Mouse (Mus musculus): Measurements from ENCODE around the gene Txnrd2. TPM values are rescaled to one million over a fixed set of nuclear protein-coding genes. Genes with fewer than 3 reads are reported as not detected.

Txnrd2 gene
- polyA plus RNA-seq, 1 experiment from 2014 or later, result 22.0 TPM

DNA sequence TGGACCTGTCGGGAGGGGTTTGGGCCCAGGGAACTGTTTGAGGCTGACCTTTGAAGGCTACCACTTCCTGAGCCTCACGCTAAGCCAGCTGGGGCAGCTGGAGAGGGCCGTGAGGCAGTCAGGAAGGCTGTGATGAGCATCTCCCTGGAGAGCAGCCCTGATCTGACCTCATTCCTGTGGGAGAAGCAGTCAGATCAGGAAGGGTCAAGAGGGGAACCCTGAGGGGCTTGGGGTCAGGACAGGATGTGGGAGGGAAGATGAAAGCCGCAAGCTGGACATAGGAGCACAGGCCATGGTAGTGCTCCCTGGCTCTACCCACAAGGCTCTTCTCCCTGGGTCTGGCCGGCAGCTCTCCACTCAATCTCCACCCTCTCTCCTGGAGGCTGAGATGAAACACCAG lies 27.7 kb downstream of the Txnrd2 start:
- no peak for ATAC-seq (ENCODE audit: low read depth)
- Histone ChIP-seq H3K4me2 (ENCODE audit: low read depth, low read length) (no peak overlapping the region), H3K4me3 (ENCODE audit: low read length) (no peak overlapping the region), H3K9ac (ENCODE audit: low read length) (no peak overlapping the region), H3K27ac (ENCODE audit: low read length) (no peak overlapping the region), H3K27me3 (ENCODE audit: control insufficient read depth, insufficient read depth, low read depth, low read length) (no peaks in the 10 kb centered on the region), H3K9me3 (ENCODE audit: control insufficient read depth, low read length) (no peaks in the 10 kb centered on the region), H3K36me3 (ENCODE audit: control insufficient read depth, insufficient read depth, low read length) (no peaks in the 10 kb centered on the region), H3K4me1 (replicated peaks; ENCODE audit: control insufficient read depth, insufficient read depth, low read length) (peaks cover 1% of the 10 kb centered on the region)
- WGBS, result 47% methylated on average over 5 of the region's 5 CpGs

DNA sequence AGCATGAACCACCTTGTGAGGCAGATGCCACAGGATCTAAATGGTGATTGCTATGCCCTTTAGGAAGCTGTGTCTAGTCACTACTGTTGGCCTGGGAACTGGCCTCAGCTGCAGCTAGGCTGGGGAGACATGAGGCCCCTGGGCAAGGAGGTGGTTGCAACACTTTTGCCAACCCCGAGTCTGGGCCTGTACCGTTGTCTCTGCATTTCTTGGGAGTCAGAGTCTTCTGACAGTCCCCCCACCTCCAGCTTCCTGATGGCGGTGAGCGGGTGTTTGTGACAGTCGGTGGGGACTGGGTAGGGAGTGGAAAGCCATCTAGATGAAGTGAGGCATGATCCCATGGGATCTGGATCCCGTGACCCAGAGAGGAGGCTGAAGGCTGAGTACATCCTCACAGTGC lies 29.2 kb downstream of the Txnrd2 start:
- Histone ChIP-seq H3K36me3 (ENCODE audit: control insufficient read depth, insufficient read depth, low read length) (no peaks in the 10 kb centered on the region), H3K4me2 (ENCODE audit: low read depth, low read length) (no peak overlapping the region), H3K4me1 (replicated peaks; ENCODE audit: control insufficient read depth, insufficient read depth, low read length) (peaks cover 16% of the 10 kb centered on the region), H3K9me3 (ENCODE audit: control insufficient read depth, low read length) (no peaks in the 10 kb centered on the region), H3K27ac (ENCODE audit: low read length) (no peak overlapping the region), H3K27me3 (ENCODE audit: control insufficient read depth, insufficient read depth, low read depth, low read length) (no peaks in the 10 kb centered on the region), H3K9ac (ENCODE audit: low read length) (no peak overlapping the region), H3K4me3 (ENCODE audit: low read length) (no peak overlapping the region)
- WGBS, result 74% methylated on average over 6 of the region's 6 CpGs
- no peak for ATAC-seq (ENCODE audit: low read depth)

DNA sequence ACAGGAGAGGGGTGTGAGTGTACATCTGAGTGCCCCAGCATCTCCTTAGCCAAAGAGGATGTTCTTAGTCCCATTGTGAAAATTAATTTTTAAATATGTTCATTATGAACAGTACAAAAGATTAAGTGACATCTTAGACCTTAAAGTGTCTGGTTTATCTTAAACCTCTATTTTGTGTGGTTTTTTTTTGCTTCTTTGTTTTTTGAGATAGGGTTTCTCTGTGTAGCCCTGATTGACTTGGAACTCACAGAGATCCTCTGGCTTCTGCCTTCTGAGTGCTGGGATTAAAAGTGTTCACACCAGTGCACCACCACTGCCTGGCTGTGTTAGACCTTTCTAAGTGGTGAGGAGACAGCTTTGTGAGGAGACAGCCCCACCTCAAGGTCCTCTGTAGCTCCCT lies 32.5 kb downstream of the Txnrd2 start:
- Histone ChIP-seq H3K27me3 (ENCODE audit: control insufficient read depth, insufficient read depth, low read depth, low read length) (no peaks in the 10 kb centered on the region), H3K36me3 (ENCODE audit: control insufficient read depth, insufficient read depth, low read length) (no peaks in the 10 kb centered on the region), H3K4me2 (ENCODE audit: low read depth, low read length) (no peak overlapping the region), H3K4me1 (replicated peaks; ENCODE audit: control insufficient read depth, insufficient read depth, low read length) (peaks cover 16% of the 10 kb centered on the region), H3K27ac (ENCODE audit: low read length) (no peak overlapping the region), H3K9ac (ENCODE audit: low read length) (no peak overlapping the region), H3K9me3 (ENCODE audit: control insufficient read depth, low read length) (no peaks in the 10 kb centered on the region), H3K4me3 (ENCODE audit: low read length) (no peak overlapping the region)
- ATAC-seq (ENCODE audit: low read depth), result no peak

DNA sequence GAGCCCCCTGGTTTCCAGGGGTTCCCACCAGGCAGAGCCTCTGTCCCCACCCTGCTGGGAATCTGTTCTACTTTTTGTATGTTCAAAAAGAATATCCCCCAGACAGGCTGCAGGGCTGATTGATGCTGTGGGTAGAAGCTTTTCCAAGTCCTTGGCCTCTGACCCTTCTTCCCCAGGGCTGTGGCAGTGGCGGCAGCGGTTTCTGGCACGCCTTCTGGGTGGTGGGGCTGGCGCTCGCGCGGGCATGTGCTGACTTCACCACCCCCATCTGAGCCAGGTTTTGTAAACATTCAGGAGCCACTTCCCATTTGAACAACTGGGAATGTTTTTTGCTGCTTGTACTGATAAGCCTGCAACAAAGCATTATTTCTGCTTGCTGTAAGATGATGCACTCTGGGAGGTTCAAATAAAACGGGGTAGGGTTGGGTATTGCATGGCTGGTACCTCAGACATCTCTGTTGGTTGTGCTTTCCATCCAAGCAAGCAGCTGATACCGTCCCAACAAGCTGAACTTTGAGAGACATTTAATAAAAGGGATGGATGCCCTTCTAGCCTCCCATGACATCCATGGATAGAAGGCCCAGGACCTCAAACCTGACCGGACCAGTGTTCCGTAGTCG lies 33.3 kb downstream of the Txnrd2 start:
- peaks cover 19% of the 10 kb centered on the region for H3K4me1 ChIP-seq (replicated peaks; ENCODE audit: control insufficient read depth, insufficient read depth, low read length)
- no peaks in the 10 kb centered on the region for H3K27me3 ChIP-seq (ENCODE audit: control insufficient read depth, insufficient read depth, low read depth, low read length)
- H3K27ac ChIP-seq (ENCODE audit: low read length), result peak overlapping the region; percentile 67
- 15% methylated on average over 12 of the region's 12 CpGs for WGBS
- H3K4me3 ChIP-seq (ENCODE audit: low read length), result no peak overlapping the region
- H3K36me3 ChIP-seq (ENCODE audit: control insufficient read depth, insufficient read depth, low read length), result no peaks in the 10 kb centered on the region
- ATAC-seq (ENCODE audit: low read depth), result peak; percentile 50
- peak overlapping the region; percentile 3 for H3K4me2 ChIP-seq (ENCODE audit: low read depth, low read length)
- H3K9me3 ChIP-seq (ENCODE audit: control insufficient read depth, low read length), result no peaks in the 10 kb centered on the region
- 0 out of 2 replicates have a peak overlapping the region, but pooled peaks have one; percentile 0 for H3K9ac ChIP-seq (ENCODE audit: low read length)

DNA sequence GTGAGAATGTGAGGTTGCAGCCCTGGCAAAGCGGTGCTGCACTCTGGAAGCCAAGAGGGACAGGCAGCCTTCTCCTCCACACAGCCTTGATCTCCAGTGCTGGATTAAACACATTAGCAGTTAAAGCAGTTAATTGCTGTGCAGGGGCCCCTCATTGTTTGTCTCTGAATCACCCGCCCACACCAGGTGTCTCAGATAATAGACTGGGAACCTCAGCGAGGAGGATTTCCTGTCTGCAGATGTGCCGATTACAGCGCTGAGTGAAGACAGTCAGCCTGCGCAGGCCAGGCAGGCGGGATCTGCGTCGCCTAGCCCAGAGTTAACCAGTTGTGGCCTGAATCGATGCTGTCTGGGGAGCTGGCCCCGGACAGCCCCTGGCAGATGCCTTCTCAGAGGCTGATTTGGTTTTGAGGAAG lies 33.8 kb downstream of the Txnrd2 start:
- no peaks in the 10 kb centered on the region for H3K36me3 ChIP-seq (ENCODE audit: control insufficient read depth, insufficient read depth, low read length)
- H3K27ac ChIP-seq (ENCODE audit: low read length), result peak overlapping the region; percentile 67
- ATAC-seq (ENCODE audit: low read depth), result peak; percentile 75
- peak overlapping the region; percentile 3; the same call in 1 of the 2 replicates for H3K4me2 ChIP-seq (ENCODE audit: low read depth, low read length)
- no peaks in the 10 kb centered on the region for H3K9me3 ChIP-seq (ENCODE audit: control insufficient read depth, low read length)
- H3K4me3 ChIP-seq (ENCODE audit: low read length), result no peak overlapping the region
- H3K4me1 ChIP-seq (replicated peaks; ENCODE audit: control insufficient read depth, insufficient read depth, low read length), result peaks cover 19% of the 10 kb centered on the region
- H3K9ac ChIP-seq (ENCODE audit: low read length), result no peak overlapping the region
- 11% methylated on average over 11 of the region's 11 CpGs for WGBS
- H3K27me3 ChIP-seq (ENCODE audit: control insufficient read depth, insufficient read depth, low read depth, low read length), result no peaks in the 10 kb centered on the region

DNA sequence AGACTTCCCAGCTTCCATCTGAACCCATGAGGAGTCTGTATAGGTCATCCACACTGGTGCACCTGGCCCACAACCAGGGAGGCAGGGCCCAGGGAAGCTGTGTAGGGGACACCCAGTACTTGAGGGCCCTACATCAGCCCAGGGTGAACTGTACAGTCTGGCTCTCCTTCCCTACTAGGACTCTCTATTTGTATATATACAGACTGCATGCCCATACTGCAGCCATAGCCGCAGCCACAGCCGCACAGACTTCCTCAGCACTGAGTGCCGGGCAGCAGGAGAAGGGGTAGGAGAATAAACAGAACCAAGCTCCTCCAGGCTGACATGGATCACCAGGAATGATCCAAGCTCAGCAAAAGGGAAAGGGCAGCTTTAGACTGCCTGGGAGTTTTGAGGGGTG lies 34.6 kb downstream of the Txnrd2 start:
- ATAC-seq (ENCODE audit: low read depth), result no peak
- Histone ChIP-seq H3K4me1 (replicated peaks; ENCODE audit: control insufficient read depth, insufficient read depth, low read length) (peaks cover 19% of the 10 kb centered on the region), H3K9ac (ENCODE audit: low read length) (no peak overlapping the region), H3K36me3 (ENCODE audit: control insufficient read depth, insufficient read depth, low read length) (no peaks in the 10 kb centered on the region), H3K4me3 (ENCODE audit: low read length) (no peak overlapping the region), H3K27ac (ENCODE audit: low read length) (no peak overlapping the region), H3K4me2 (ENCODE audit: low read depth, low read length) (no peak overlapping the region), H3K9me3 (ENCODE audit: control insufficient read depth, low read length) (no peaks in the 10 kb centered on the region), H3K27me3 (ENCODE audit: control insufficient read depth, insufficient read depth, low read depth, low read length) (no peaks in the 10 kb centered on the region)
- 72% methylated on average over 3 of the region's 3 CpGs for WGBS

DNA sequence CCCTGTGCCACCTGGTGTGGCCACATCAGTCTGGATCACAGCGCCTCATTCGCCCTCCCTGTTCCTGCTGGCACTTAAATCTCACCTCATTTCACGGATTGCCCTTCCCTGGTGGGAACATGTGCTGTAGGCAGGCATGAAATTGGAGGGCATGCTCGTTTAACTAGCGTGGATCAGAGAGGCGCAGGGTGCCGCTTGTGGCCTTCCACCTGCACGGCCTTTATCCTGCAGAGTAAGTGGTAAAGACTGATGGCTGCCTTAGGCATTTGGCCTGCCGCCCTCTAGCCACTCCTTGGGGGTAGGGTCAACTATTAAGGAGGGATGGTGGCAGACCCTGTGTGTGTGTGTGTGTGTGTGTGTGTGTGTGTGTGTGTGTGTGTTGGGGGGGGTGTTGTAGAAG lies 35.8 kb downstream of the Txnrd2 start:
- Histone ChIP-seq H3K36me3 (ENCODE audit: control insufficient read depth, insufficient read depth, low read length) (no peaks in the 10 kb centered on the region), H3K9me3 (ENCODE audit: control insufficient read depth, low read length) (no peaks in the 10 kb centered on the region), H3K27me3 (ENCODE audit: control insufficient read depth, insufficient read depth, low read depth, low read length) (no peaks in the 10 kb centered on the region), H3K4me3 (ENCODE audit: low read length) (no peak overlapping the region), H3K9ac (ENCODE audit: low read length) (no peak overlapping the region), H3K27ac (ENCODE audit: low read length) (no peak overlapping the region), H3K4me1 (replicated peaks; ENCODE audit: control insufficient read depth, insufficient read depth, low read length) (peaks cover 19% of the 10 kb centered on the region), H3K4me2 (ENCODE audit: low read depth, low read length) (no peak overlapping the region)
- WGBS, result 76% methylated on average over 9 of the region's 9 CpGs
- no peak for ATAC-seq (ENCODE audit: low read depth)

DNA sequence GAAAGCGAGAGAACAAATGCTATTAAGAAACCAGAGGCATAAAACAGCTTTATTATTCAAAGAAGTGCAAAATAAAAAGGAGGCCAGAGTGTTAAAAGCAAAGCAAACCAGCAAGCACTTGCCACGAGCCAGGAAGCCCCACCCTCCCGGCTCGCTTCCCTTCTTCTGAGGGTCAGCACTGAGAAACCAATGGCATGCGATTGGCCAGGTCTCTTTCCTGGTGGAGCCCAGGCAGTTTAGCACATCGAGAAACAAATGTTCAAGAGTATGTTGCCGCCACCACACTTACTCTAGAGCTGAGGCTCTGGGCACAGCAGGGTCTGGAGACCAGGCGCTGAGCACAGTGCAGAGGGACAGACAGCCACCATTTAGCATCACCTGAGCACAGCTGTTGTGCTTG lies 36.4 kb downstream of the Txnrd2 start:
- H3K27me3 ChIP-seq (ENCODE audit: control insufficient read depth, insufficient read depth, low read depth, low read length), result no peaks in the 10 kb centered on the region
- 40% methylated on average over 8 of the region's 8 CpGs for WGBS
- no peak overlapping the region for H3K4me3 ChIP-seq (ENCODE audit: low read length)
- no peak overlapping the region for H3K4me2 ChIP-seq (ENCODE audit: low read depth, low read length)
- peak overlapping the region; percentile 19; the same call in 1 of the 2 replicates for H3K9ac ChIP-seq (ENCODE audit: low read length)
- H3K4me1 ChIP-seq (replicated peaks; ENCODE audit: control insufficient read depth, insufficient read depth, low read length), result peaks cover 19% of the 10 kb centered on the region
- no peak overlapping the region for H3K27ac ChIP-seq (ENCODE audit: low read length)
- no peaks in the 10 kb centered on the region for H3K9me3 ChIP-seq (ENCODE audit: control insufficient read depth, low read length)
- ATAC-seq (ENCODE audit: low read depth), result no peak; the same call in 1 of the 2 replicates
- H3K36me3 ChIP-seq (ENCODE audit: control insufficient read depth, insufficient read depth, low read length), result no peaks in the 10 kb centered on the region

DNA sequence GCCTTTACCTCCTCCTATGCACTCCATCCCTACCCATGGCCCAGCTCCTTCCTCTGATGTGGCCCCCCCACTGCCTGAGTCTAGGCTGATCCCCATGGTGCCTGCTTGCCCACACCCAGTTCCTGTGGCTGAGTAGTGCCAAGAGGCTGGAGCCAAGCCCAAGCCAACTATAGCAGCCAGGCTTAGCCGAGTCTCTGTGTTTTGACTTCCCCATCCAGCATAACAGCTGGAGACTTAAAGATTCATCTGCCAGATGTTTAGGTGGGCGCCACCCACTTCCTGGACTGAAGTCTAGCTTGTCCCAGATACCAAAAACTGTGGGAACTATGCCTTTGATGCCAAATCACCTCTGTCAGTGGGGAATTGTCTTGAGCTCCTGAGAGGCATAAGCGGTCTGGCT lies 38.1 kb downstream of the Txnrd2 start:
- Histone ChIP-seq H3K9ac (ENCODE audit: low read length) (no peak overlapping the region), H3K4me2 (ENCODE audit: low read depth, low read length) (no peak overlapping the region), H3K27ac (ENCODE audit: low read length) (no peak overlapping the region), H3K4me3 (ENCODE audit: low read length) (no peak overlapping the region), H3K9me3 (ENCODE audit: control insufficient read depth, low read length) (no peaks in the 10 kb centered on the region), H3K4me1 (replicated peaks; ENCODE audit: control insufficient read depth, insufficient read depth, low read length) (peaks cover 13% of the 10 kb centered on the region), H3K27me3 (ENCODE audit: control insufficient read depth, insufficient read depth, low read depth, low read length) (no peaks in the 10 kb centered on the region), H3K36me3 (ENCODE audit: control insufficient read depth, insufficient read depth, low read length) (no peaks in the 10 kb centered on the region; the same call in 1 of the 2 replicates)
- 0 out of 2 replicates have a peak, but pooled peaks have one; percentile 50 for ATAC-seq (ENCODE audit: low read depth)
- 57% methylated on average over 3 of the region's 3 CpGs for WGBS

DNA sequence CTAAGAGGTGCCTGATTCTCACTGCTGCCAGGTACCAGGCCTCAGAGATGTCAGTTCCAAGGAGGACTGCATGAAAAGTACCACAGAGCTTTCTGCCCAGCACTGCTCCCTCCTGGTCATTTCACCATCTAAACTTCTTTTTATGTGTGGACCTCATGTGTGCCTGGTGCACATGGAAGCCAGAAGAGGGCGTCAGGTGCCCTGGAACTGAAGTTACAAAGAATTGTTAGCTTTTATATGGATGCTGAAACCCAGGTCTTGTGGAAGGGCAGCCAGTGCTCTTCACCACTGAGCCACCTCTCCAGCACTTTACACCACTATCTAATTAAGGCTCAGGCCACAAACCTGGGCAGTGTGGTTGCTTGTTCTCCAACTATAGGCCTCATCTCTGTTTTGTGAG lies 44.6 kb downstream of the Txnrd2 start:
- no peak overlapping the region for H3K27ac ChIP-seq (ENCODE audit: low read length)
- no peak overlapping the region for H3K4me3 ChIP-seq (ENCODE audit: low read length)
- H3K36me3 ChIP-seq (ENCODE audit: control insufficient read depth, insufficient read depth, low read length), result no peaks in the 10 kb centered on the region; the same call in 1 of the 2 replicates

More for the DNA sequence above, 44.6 kb downstream of the Txnrd2 start:
- no peaks in the 10 kb centered on the region for H3K27me3 ChIP-seq (ENCODE audit: control insufficient read depth, insufficient read depth, low read depth, low read length)
- no peaks in the 10 kb centered on the region for H3K9me3 ChIP-seq (ENCODE audit: control insufficient read depth, low read length)
- H3K4me1 ChIP-seq (replicated peaks; ENCODE audit: control insufficient read depth, insufficient read depth, low read length), result peaks cover 6% of the 10 kb centered on the region
- ATAC-seq (ENCODE audit: low read depth), result no peak
- H3K9ac ChIP-seq (ENCODE audit: low read length), result no peak overlapping the region
- no peak overlapping the region for H3K4me2 ChIP-seq (ENCODE audit: low read depth, low read length)
- WGBS, result 33% methylated on average over 1 of the region's 1 CpGs

Measured in lung, embryonic 16.5 days (tissue).